Mouse (Mus musculus) C2C12 (cell line): Measurements from ENCODE around the gene Ccdc107. TPM values are rescaled to one million over a fixed set of nuclear protein-coding genes. Genes with fewer than 3 reads are reported as not detected.

Source experiments
- H3K27me3 ChIP-seq: one replicate; pipeline ENCODE4 v1.6.1; 2011; ENCODE audit not compliant: control insufficient read depth, insufficient read depth, insufficient read length
- H3K36me3 ChIP-seq: one replicate; pipeline ENCODE4 v1.6.1; 2011; ENCODE audit not compliant: control insufficient read depth, insufficient read depth
- H3K4me3 ChIP-seq: one replicate; pipeline ENCODE4 v1.5.1; 2011; ENCODE audit warnings: mild to moderate bottlenecking, control low read depth; ENCODE audit not compliant: poor library complexity, insufficient read depth, severe bottlenecking
- H3K79me2 ChIP-seq: one replicate; pipeline ENCODE4 v1.6.1; 2011; ENCODE audit not compliant: control insufficient read depth, insufficient read depth
- H3K79me3 ChIP-seq: one replicate; pipeline ENCODE4 v1.6.1; 2011; ENCODE audit warnings: low read depth, control low read depth
- H3ac ChIP-seq: one replicate; pipeline ENCODE3; 2011; ENCODE audit warnings: low read depth; ENCODE audit not compliant: control insufficient read depth, insufficient read length
- CEBPB ChIP-seq: IDR thresholded peaks from one replicate; pipeline ENCODE4 v1.6.1; 2011; ENCODE audit warnings: low read depth, mild to moderate bottlenecking, control low read depth, moderate library complexity
- CTCF ChIP-seq: IDR thresholded peaks from one replicate; pipeline ENCODE4 v1.5.1; 2011; ENCODE audit not compliant: control insufficient read depth, insufficient read depth, insufficient read length
- FOSL1 ChIP-seq: IDR thresholded peaks from one replicate; pipeline ENCODE4 v1.8.0; 2011; ENCODE audit warnings: mild to moderate bottlenecking, low read length; ENCODE audit not compliant: poor library complexity, insufficient read depth, severe bottlenecking
- MAX ChIP-seq: IDR thresholded peaks from one replicate; pipeline ENCODE4 v1.6.1; 2011; ENCODE audit warnings: mild to moderate bottlenecking, control low read depth
- MYOD1 ChIP-seq: IDR thresholded peaks from one replicate; pipeline ENCODE4 v1.6.1; 2011; ENCODE audit warnings: low read depth; ENCODE audit not compliant: control insufficient read depth, insufficient read length
- MYOG ChIP-seq: IDR thresholded peaks from one replicate; pipeline ENCODE4 v1.6.1; 2011; ENCODE audit not compliant: control insufficient read depth, insufficient read length; ENCODE audit errors: extremely low read depth
- USF1 ChIP-seq: IDR thresholded peaks from one replicate; pipeline ENCODE4 v1.6.1; 2011; ENCODE audit warnings: low read depth, mild to moderate bottlenecking, control low read depth, moderate library complexity
- polyA plus RNA-seq: library from polyadenylated mRNA; unstranded; fragments of >200 nt; fragmentation: generic; extraction: Trizol; gene quantifications from one replicate; pipeline ENCODE4 v1.2.1, GENCODE M21; 2012; ENCODE audit warnings: missing spikeins

Ccdc107 gene
- polyA plus RNA-seq, 1 experiment, result 58.9 TPM

DNA sequence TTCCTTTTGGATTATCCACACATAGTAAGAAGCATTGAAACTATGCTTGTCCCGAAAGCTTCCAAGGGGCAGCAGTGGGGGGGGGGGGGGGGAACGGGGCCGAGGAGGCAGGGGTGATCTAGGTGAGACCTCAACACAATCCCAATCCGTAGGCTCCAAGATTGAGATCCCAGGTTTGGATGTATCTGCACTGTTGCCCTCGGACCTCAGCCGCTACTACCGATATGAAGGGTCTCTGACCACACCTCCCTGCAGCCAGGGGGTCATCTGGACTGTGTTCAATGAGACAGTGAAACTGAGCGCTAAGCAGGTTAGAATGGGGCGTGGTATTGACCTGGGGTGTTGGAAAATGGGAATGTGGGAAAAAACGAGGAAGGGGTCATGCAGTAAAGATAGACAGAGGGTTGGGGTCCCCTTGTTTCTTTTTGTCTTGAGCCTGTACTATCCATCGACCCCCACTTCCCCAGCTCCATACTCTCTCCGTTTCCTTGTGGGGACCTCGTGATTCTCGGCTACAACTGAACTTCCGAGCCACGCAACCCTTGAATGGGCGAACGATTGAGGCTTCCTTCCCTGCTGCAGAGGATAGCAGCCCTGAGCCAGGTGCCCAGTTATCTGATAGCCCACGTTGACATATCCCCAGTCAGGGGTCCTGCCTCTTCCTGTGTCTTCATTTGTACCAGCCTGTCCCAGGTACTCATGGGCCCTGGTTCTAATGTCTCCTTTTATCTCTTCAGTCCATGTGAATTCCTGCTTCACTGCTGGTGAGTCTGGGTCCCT, 19.2 kb downstream of the Ccdc107 start:
- no peak overlapping the region for H3K4me3 ChIP-seq
- no peaks in the 10 kb centered on the region for H3K27me3 ChIP-seq
- no peaks in the 10 kb centered on the region for H3K79me2 ChIP-seq
- H3K36me3 ChIP-seq, result peaks cover 28% of the 10 kb centered on the region
- no peak overlapping the region for H3ac ChIP-seq
- TF ChIP-seq USF1, result no peak
- TF ChIP-seq MAX, result no peak
- TF ChIP-seq CTCF, result no peak
- no peak for TF ChIP-seq MYOD1
- TF ChIP-seq CEBPB, result no peak
- no peak for TF ChIP-seq MYOG
- H3K79me3 ChIP-seq, result no peaks in the 10 kb centered on the region

DNA sequence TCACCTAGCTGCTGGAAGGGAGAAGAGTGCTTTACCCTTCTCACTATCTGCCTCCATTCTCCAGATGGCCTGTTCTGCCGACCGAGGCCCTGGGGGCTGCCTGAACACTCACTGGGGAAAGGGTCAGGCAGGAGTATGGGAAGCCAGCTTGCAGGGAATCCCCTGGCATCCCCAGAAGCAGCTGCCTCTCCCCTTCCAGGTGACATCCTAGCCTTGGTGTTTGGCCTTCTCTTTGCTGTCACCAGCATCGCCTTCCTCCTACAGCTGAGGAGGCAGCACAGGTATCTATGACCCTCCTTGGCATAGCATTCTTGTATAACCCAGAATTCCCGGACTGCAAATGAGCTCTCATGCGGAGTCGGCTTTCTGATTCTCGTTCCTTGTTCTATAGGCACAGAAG, 20.0 kb downstream of the Ccdc107 start:
- peaks cover 36% of the 10 kb centered on the region for H3K36me3 ChIP-seq
- H3K4me3 ChIP-seq, result no peak overlapping the region
- H3K79me3 ChIP-seq, result no peaks in the 10 kb centered on the region
- no peak for TF ChIP-seq MYOD1
- no peak for TF ChIP-seq MAX
- TF ChIP-seq FOSL1, result no peak
- TF ChIP-seq USF1, result no peak
- no peak for TF ChIP-seq CTCF
- no peak for TF ChIP-seq CEBPB
- TF ChIP-seq MYOG, result no peak
- no peaks in the 10 kb centered on the region for H3K27me3 ChIP-seq
- H3K79me2 ChIP-seq, result no peaks in the 10 kb centered on the region
- H3ac ChIP-seq, result no peak overlapping the region

GRCm38 (mm10) chr4:43513300-43513699, 20.6 kb downstream of the Ccdc107 start:
- Histone ChIP-seq H3K27me3 (no peaks in the 10 kb centered on the region), H3K4me3 (no peak overlapping the region), H3K79me3 (no peaks in the 10 kb centered on the region), H3ac (no peak overlapping the region), H3K36me3 (peaks cover 42% of the 10 kb centered on the region), H3K79me2 (no peaks in the 10 kb centered on the region)
- TF ChIP-seq MAX (no peak), CTCF (no peak), USF1 (no peak), MYOD1 (no peak), CEBPB (no peak), FOSL1 (no peak), MYOG (no peak)

- H3K27me3 ChIP-seq, result no peaks in the 10 kb centered on the region
- no peak overlapping the region for H3ac ChIP-seq
- H3K4me3 ChIP-seq, result no peak overlapping the region
- TF ChIP-seq CEBPB, result no peak
- no peak for TF ChIP-seq FOSL1
- TF ChIP-seq MYOG, result no peak
- TF ChIP-seq MYOD1, result no peak
- no peak for TF ChIP-seq CTCF
- no peak for TF ChIP-seq USF1
- no peak for TF ChIP-seq MAX
- no peaks in the 10 kb centered on the region for H3K79me3 ChIP-seq
- peaks cover 2% of the 10 kb centered on the region for H3K79me2 ChIP-seq
- H3K36me3 ChIP-seq, result peaks cover 44% of the 10 kb centered on the region
These were observed 21.1 kb downstream of the Ccdc107 start for GRCm38 (mm10) chr4:43513791-43514190.

- Histone ChIP-seq H3K27me3 (no peaks in the 10 kb centered on the region), H3K36me3 (peaks cover 63% of the 10 kb centered on the region), H3K79me3 (peaks cover 4% of the 10 kb centered on the region), H3ac (no peak overlapping the region), H3K4me3 (no peak overlapping the region), H3K79me2 (peaks cover 25% of the 10 kb centered on the region)
- TF ChIP-seq MYOG, result no peak
- no peak for TF ChIP-seq MAX
- no peak for TF ChIP-seq USF1
- TF ChIP-seq CEBPB, result no peak
- TF ChIP-seq FOSL1, result no peak
- TF ChIP-seq CTCF, result no peak
These were observed 23.3 kb downstream of the Ccdc107 start for GRCm38 (mm10) chr4:43515764-43516708.
